Mouse (Mus musculus) forebrain, embryonic 11.5 days (tissue): ENCODE measurements around the gene Kif4. TPM values are rescaled to one million over a fixed set of nuclear protein-coding genes. Genes with fewer than 3 reads are reported as not detected.
A peak's percentile ranks its signal among the peaks of the same experiment; 100 is the strongest.

Experiments used
- ATAC-seq: fragments of 200-750 bp; cut with Nextera tagmentation; replicated peaks from 2 replicates; pipeline ENCODE4 v1.8.0; 2017; ENCODE audit warnings: moderate TSS enrichment; ENCODE audit not compliant: low FRiP score
- DNase-seq: peaks from one replicate; pipeline ENCODE4 v3.0.0-alpha.2; 2017; ENCODE audit warnings: low spot score
- H3K27ac ChIP-seq: fragments of 300-500 bp; sonication (generic); 2 replicates; pipeline ENCODE4 v1.5.1; 2014; ENCODE audit warnings: low read depth, low read length
- H3K27me3 ChIP-seq: fragments of 300-500 bp; sonication (generic); 2 replicates; pipeline ENCODE4 v1.6.1; 2014; ENCODE audit warnings: mild to moderate bottlenecking, low read length, mixed read lengths; ENCODE audit not compliant: control insufficient read depth, insufficient read depth
- H3K36me3 ChIP-seq: fragments of 300-500 bp; sonication (generic); 2 replicates; pipeline ENCODE4 v1.6.1; 2014; ENCODE audit warnings: mild to moderate bottlenecking, low read length, moderate library complexity, mixed read lengths; ENCODE audit not compliant: control insufficient read depth, insufficient read depth
- H3K4me1 ChIP-seq: fragments of 300-500 bp; sonication (generic); replicated peaks from 2 replicates; pipeline ENCODE4 v1.6.1; 2014; ENCODE audit warnings: low read length, mixed read lengths; ENCODE audit not compliant: control insufficient read depth, insufficient read depth
- H3K4me2 ChIP-seq: fragments of 300-500 bp; sonication (generic); 2 replicates; pipeline ENCODE4 v1.6.1; 2014; ENCODE audit warnings: low read depth, mild to moderate bottlenecking, low read length, moderate library complexity, mixed read lengths; ENCODE audit not compliant: severe bottlenecking
- H3K4me3 ChIP-seq: fragments of 300-500 bp; sonication (generic); 2 replicates; pipeline ENCODE4 v1.5.1; 2014; ENCODE audit warnings: low read depth, low read length
- H3K9ac ChIP-seq: fragments of 300-500 bp; sonication (generic); 2 replicates; pipeline ENCODE4 v1.6.1; 2014; ENCODE audit warnings: low read length
- H3K9me3 ChIP-seq: fragments of 300-500 bp; sonication (generic); 2 replicates; pipeline ENCODE4 v1.6.1; 2016; ENCODE audit warnings: low read length, mixed read lengths; ENCODE audit not compliant: control insufficient read depth
- WGBS: fragments of 180-500 bp; shearing (Covaris S2); extraction: QIAGEN DNeasy Blood & Tissue Kit; methylation state at CpG from one replicate; pipeline ENCODE4 v1.1.7; 2014; 5-methylcytosine and 5-hydroxymethylcytosine counted together
- polyA plus RNA-seq: library from polyadenylated mRNA; unstranded; fragments of >200 nt; fragmentation: Nextera tagmentation; extraction: Ambion mirVana; gene quantifications from 2 replicates; pipeline ENCODE4 v1.2.1, GENCODE M21; 2014

The Kif4 gene
- polyA plus RNA-seq, 1 experiment from 2014 or later = 63.2 TPM

- 83% methylated on average over 5 of the region's 5 CpGs for WGBS
- H3K9ac ChIP-seq = no peak overlapping the region
- H3K4me2 ChIP-seq = no peak overlapping the region
- H3K4me3 ChIP-seq = no peak overlapping the region
- no peak for DNase-seq
- no peaks in the 10 kb centered on the region; the same call in 1 of the 2 replicates for H3K27me3 ChIP-seq
- H3K4me1 ChIP-seq = no peaks in the 10 kb centered on the region
- H3K9me3 ChIP-seq = no peaks in the 10 kb centered on the region
- ATAC-seq = no peak
- no peaks in the 10 kb centered on the region for H3K36me3 ChIP-seq
- no peak overlapping the region for H3K27ac ChIP-seq
These were observed 62.5 kb downstream of the Kif4 start for GRCm38 (mm10) chrX:100688033-100688370.

GRCm38 (mm10) chrX:100696776-100697175 is 71.2 kb downstream of the Kif4 start:
- no peaks in the 10 kb centered on the region for H3K9me3 ChIP-seq
- WGBS = 99% methylated on average over 4 of the region's 4 CpGs
- H3K27ac ChIP-seq = no peak overlapping the region
- H3K4me2 ChIP-seq = no peak overlapping the region
- H3K9ac ChIP-seq = no peak overlapping the region
- no peaks in the 10 kb centered on the region for H3K4me1 ChIP-seq
- DNase-seq (no peak), ATAC-seq (no peak)
- no peaks in the 10 kb centered on the region for H3K36me3 ChIP-seq
- no peak overlapping the region for H3K4me3 ChIP-seq
- no peaks in the 10 kb centered on the region; the same call in 1 of the 2 replicates for H3K27me3 ChIP-seq

GRCm38 (mm10) chrX:100708032-100708431 is 82.5 kb downstream of the Kif4 start:
- no peak for ATAC-seq
- Histone ChIP-seq H3K4me3 (no peak overlapping the region), H3K9me3 (no peaks in the 10 kb centered on the region), H3K36me3 (no peaks in the 10 kb centered on the region), H3K9ac (no peak overlapping the region), H3K4me1 (no peaks in the 10 kb centered on the region), H3K4me2 (no peak overlapping the region), H3K27ac (no peak overlapping the region), H3K27me3 (peaks cover 2% of the 10 kb centered on the region; the same call in 1 of the 2 replicates)
- 93% methylated on average over 6 of the region's 6 CpGs for WGBS
- no peak for DNase-seq

- no peak overlapping the region for H3K4me3 ChIP-seq
- no peak overlapping the region for H3K4me2 ChIP-seq
- no peaks in the 10 kb centered on the region for H3K4me1 ChIP-seq
- WGBS = 97% methylated on average over 6 of the region's 6 CpGs
- no peaks in the 10 kb centered on the region for H3K9me3 ChIP-seq
- ATAC-seq (no peak), DNase-seq (no peak)
- no peaks in the 10 kb centered on the region; the same call in 1 of the 2 replicates for H3K36me3 ChIP-seq
- H3K27ac ChIP-seq = no peak overlapping the region
- H3K9ac ChIP-seq = no peak overlapping the region
- peaks cover 3% of the 10 kb centered on the region; the same call in 1 of the 2 replicates for H3K27me3 ChIP-seq
These were observed 90.6 kb downstream of the Kif4 start for GRCm38 (mm10) chrX:100716173-100716572.

- 25% methylated on average over 1 of the region's 1 CpGs for WGBS
- H3K9ac ChIP-seq = no peak overlapping the region
- H3K4me1 ChIP-seq = peaks cover 2% of the 10 kb centered on the region; the same call in 1 of the 2 replicates
- H3K36me3 ChIP-seq = no peaks in the 10 kb centered on the region
- 0 out of 2 replicates have a peak overlapping the region, but pooled peaks have one; percentile 50 for H3K27ac ChIP-seq
- no peak overlapping the region for H3K4me3 ChIP-seq
- ATAC-seq (peak; percentile 56; the same call in 1 of the 2 replicates), DNase-seq (peak; percentile 57)
- no peak overlapping the region for H3K4me2 ChIP-seq
- H3K27me3 ChIP-seq = 0 out of 2 replicates have a peak, but pooled peaks cover 2% of the 10 kb centered on the region
- H3K9me3 ChIP-seq = no peaks in the 10 kb centered on the region
These were observed 103.4 kb downstream of the Kif4 start for GRCm38 (mm10) chrX:100728947-100729346.

- Histone ChIP-seq H3K9me3 (no peaks in the 10 kb centered on the region), H3K4me3 (peak within 1 kb of the TSS; percentile 13; the same call in 1 of the 2 replicates), H3K4me2 (peak within 1 kb of the TSS; percentile 29), H3K27me3 (no peaks in the 10 kb centered on the region), H3K36me3 (no peaks in the 10 kb centered on the region), H3K27ac (peak within 1 kb of the TSS; percentile 50; the same call in 1 of the 2 replicates), H3K4me1 (peaks cover 2% of the 10 kb centered on the region; the same call in 1 of the 2 replicates), H3K9ac (peak within 1 kb of the TSS; percentile 23)
- WGBS = 27% methylated on average over 8 of the region's 8 CpGs
- peak; percentile 78 for ATAC-seq
- DNase-seq = peak; percentile 72
These were observed 104.2 kb downstream of the Kif4 start, which contains the start of gene Gdpd2 for GRCm38 (mm10) chrX:100729665-100730188. Gene Gdpd2, plus strand, starts transcription at chrX:100729873.

GRCm38 (mm10) chrX:100730266-100730665 is 104.7 kb downstream of the Kif4 start:
- Histone ChIP-seq H3K27me3 (no peaks in the 10 kb centered on the region), H3K4me2 (peak overlapping the region; percentile 29), H3K36me3 (no peaks in the 10 kb centered on the region), H3K27ac (no peak overlapping the region), H3K4me3 (peak overlapping the region; percentile 13; the same call in 1 of the 2 replicates), H3K9me3 (no peaks in the 10 kb centered on the region), H3K4me1 (peaks cover 2% of the 10 kb centered on the region; the same call in 1 of the 2 replicates), H3K9ac (peak overlapping the region; percentile 23)
- DNase-seq = no peak
- 32% methylated on average over 8 of the region's 8 CpGs for whole genome bisulfite sequencing
- peak; percentile 55 for ATAC-seq

- no peak for ATAC-seq
- Histone ChIP-seq H3K4me3 (no peak overlapping the region), H3K9ac (no peak overlapping the region), H3K27me3 (no peaks in the 10 kb centered on the region), H3K4me1 (peaks cover 2% of the 10 kb centered on the region; the same call in 1 of the 2 replicates), H3K27ac (no peak overlapping the region), H3K36me3 (no peaks in the 10 kb centered on the region), H3K4me2 (no peak overlapping the region), H3K9me3 (no peaks in the 10 kb centered on the region)
- no peak for DNase-seq
- WGBS = 79% methylated on average over 7 of the region's 7 CpGs
These were observed 108.8 kb downstream of the Kif4 start for GRCm38 (mm10) chrX:100734359-100734758.

GRCm38 (mm10) chrX:100738918-100739317 is 113.4 kb downstream of the Kif4 start:
- DNase-seq = peak; percentile 73
- Histone ChIP-seq H3K4me2 (peak overlapping the region; percentile 39; the same call in 1 of the 2 replicates), H3K9ac (no peak overlapping the region), H3K27ac (no peak overlapping the region), H3K4me1 (no peaks in the 10 kb centered on the region), H3K36me3 (no peaks in the 10 kb centered on the region), H3K4me3 (peak overlapping the region; percentile 15; the same call in 1 of the 2 replicates), H3K27me3 (0 out of 2 replicates have a peak, but pooled peaks cover 2% of the 10 kb centered on the region), H3K9me3 (no peaks in the 10 kb centered on the region)
- ATAC-seq = peak; percentile 75
- WGBS = 16% methylated on average over 14 of the region's 14 CpGs
